Mouse (Mus musculus) heart, embryonic 14.5 days (tissue): ENCODE measurements at regions not wholly inside any gene's neighbourhood (a gene's known extent, or its start where the extent isn't known, plus 50 kb on each side); places are given as distances from the start of the nearest gene placed in this dataset.

ENCODE experiments used
- ATAC-seq: fragments of 200-750 bp; cut with Nextera tagmentation; 2 replicates; pipeline ENCODE4 v1.8.0; 2017; ENCODE audit warnings: low read depth, moderate TSS enrichment; ENCODE audit not compliant: insufficient number of reproducible peaks, insufficient read depth, low FRiP score
- H3K27ac ChIP-seq, 2 experiments: fragments of 200-500 bp in 1 of 2; fragments of 300-500 bp in 1 of 2; sonication (generic) in 1 of 2; replicated peaks in 1 of 2; 2 replicates each; pipeline ENCODE4 v1.5.1; 2012 to 2014; ENCODE audit warnings: low read depth in 2 of 2, low read length in 2 of 2, control low read depth in 1 of 2, mild to moderate bottlenecking in 1 of 2, mixed read lengths in 1 of 2; ENCODE audit not compliant: control insufficient read depth in 1 of 2, insufficient read depth in 1 of 2
- H3K27me3 ChIP-seq: fragments of 300-500 bp; sonication (generic); 2 replicates; pipeline ENCODE4 v1.6.1; 2014; ENCODE audit warnings: mild to moderate bottlenecking, low read length, control low read depth; ENCODE audit not compliant: control insufficient read depth, insufficient read depth
- H3K36me3 ChIP-seq: fragments of 300-500 bp; sonication (generic); 2 replicates; pipeline ENCODE4 v1.6.1; 2014; ENCODE audit warnings: mild to moderate bottlenecking, control low read depth, low read length, mixed read lengths; ENCODE audit not compliant: control insufficient read depth, insufficient read depth
- H3K4me1 ChIP-seq, 2 experiments: fragments of 200-500 bp in 1 of 2; fragments of 300-500 bp in 1 of 2; sonication (generic) in 1 of 2; 2 replicates each; pipeline ENCODE4 v1.6.1; 2012 to 2014; ENCODE audit warnings: low read length in 2 of 2, control low read depth in 1 of 2, mixed read lengths in 1 of 2; ENCODE audit not compliant: control insufficient read depth in 2 of 2, insufficient read depth in 2 of 2
- H3K4me2 ChIP-seq: fragments of 300-500 bp; sonication (generic); 2 replicates; pipeline ENCODE4 v1.6.1; 2014; ENCODE audit warnings: mild to moderate bottlenecking, low read length
- H3K4me3 ChIP-seq, 2 experiments: fragments of 200-500 bp in 1 of 2; fragments of 300-500 bp in 1 of 2; sonication (generic) in 1 of 2; 2 replicates each; pipeline ENCODE4 v1.5.1; 2012 to 2014; ENCODE audit warnings: low read length in 2 of 2, mild to moderate bottlenecking in 2 of 2, control low read depth in 1 of 2, low read depth in 1 of 2, moderate library complexity in 1 of 2; ENCODE audit not compliant: control insufficient read depth in 1 of 2, insufficient read depth in 1 of 2
- H3K9ac ChIP-seq: fragments of 300-500 bp; sonication (generic); 2 replicates; pipeline ENCODE4 v1.6.1; 2014; ENCODE audit warnings: mild to moderate bottlenecking, low read length
- H3K9me3 ChIP-seq: fragments of 300-500 bp; sonication (generic); 2 replicates; pipeline ENCODE4 v1.6.1; 2016; ENCODE audit warnings: low read length, control low read depth; ENCODE audit not compliant: control insufficient read depth
- WGBS: fragments of 180-500 bp; shearing (Covaris S2); extraction: QIAGEN DNeasy Blood & Tissue Kit; methylation state at CpG from one replicate; pipeline ENCODE4 v1.1.7; 2014; 5-methylcytosine and 5-hydroxymethylcytosine counted together

GRCm38 (mm10) chr1:186572651-186573050, 133.1 kb downstream of the Tgfb2 start:
- no peak for ATAC-seq
- Histone ChIP-seq H3K4me3 (no peak overlapping the region), H3K27me3 (no peaks in the 10 kb centered on the region), H3K36me3 (no peaks in the 10 kb centered on the region), H3K9me3 (no peaks in the 10 kb centered on the region), H3K9ac (no peak overlapping the region), H3K4me1 (peaks cover 10 to 20% of the 10 kb centered on the region in 2 experiments; a peak in 3 of 4 replicates), H3K27ac (no peak overlapping the region), H3K4me2 (no peak overlapping the region)
- whole genome bisulfite sequencing, result 95% methylated on average over 8 of the region's 8 CpGs

DNA sequence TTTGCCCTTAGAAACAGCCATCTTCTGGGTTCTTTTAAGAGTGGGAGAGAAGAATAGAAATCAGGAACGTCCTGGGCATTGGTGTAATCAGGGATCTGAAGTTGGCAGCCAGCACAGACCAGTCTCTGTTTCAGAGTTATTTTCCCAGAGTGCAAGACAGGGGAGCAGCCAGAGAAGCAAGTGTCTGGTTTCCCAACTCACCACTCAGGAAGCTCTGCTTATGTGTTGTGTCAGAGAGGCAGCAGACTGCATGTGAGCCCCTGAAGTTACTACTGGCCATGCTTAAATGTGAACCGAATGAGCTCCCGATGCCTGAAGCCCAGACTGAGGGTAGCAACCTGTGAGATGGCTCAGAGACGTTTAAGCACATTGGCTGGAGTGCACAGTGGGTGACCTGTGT, 133.7 kb downstream of the Tgfb2 start:
- H3K27ac ChIP-seq, result no peak overlapping the region
- H3K9me3 ChIP-seq, result no peaks in the 10 kb centered on the region
- ATAC-seq, result no peak
- WGBS, result 54% methylated on average over 4 of the region's 4 CpGs
- no peak overlapping the region for H3K9ac ChIP-seq
- peaks cover 12 to 21% of the 10 kb centered on the region in 2 experiments for H3K4me1 ChIP-seq
- no peak overlapping the region for H3K4me2 ChIP-seq
- no peak overlapping the region for H3K4me3 ChIP-seq
- no peaks in the 10 kb centered on the region for H3K27me3 ChIP-seq
- H3K36me3 ChIP-seq, result no peaks in the 10 kb centered on the region

DNA sequence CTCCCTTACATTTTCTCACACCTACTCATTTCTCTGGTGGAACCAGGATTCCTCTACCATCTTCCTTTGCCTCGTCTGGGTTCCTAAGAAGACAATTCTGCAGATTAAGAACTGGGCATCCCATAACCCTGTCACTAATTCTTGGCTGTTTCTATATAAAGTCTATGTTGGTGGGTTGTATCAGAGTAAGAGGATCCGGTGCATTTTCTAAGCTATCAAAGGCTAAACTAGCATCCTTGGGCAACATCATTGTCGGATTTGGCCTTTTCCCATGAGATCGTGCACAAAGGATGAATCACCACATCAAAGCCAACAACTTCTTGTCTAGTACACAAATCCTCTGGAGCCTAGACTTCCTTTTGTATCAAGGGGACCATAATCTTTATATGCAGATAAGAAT, 137.3 kb downstream of the Tgfb2 start:
- ATAC-seq, result no peak
- Histone ChIP-seq H3K27me3 (no peaks in the 10 kb centered on the region), H3K9ac (no peak overlapping the region), H3K4me3 (no peak overlapping the region), H3K9me3 (no peaks in the 10 kb centered on the region), H3K4me2 (0 out of 2 replicates have a peak overlapping the region, but pooled peaks have one; percentile 9), H3K4me1 (peaks cover 12 to 27% of the 10 kb centered on the region in 2 experiments), H3K36me3 (no peaks in the 10 kb centered on the region), H3K27ac (peak overlapping the region; percentile 68 to 81)
- 80% methylated on average over 4 of the region's 4 CpGs for WGBS

GRCm38 (mm10) chr1:186568076-186568475, 137.7 kb downstream of the Tgfb2 start:
- Histone ChIP-seq H3K27me3 (no peaks in the 10 kb centered on the region), H3K4me1 (peaks cover 12 to 27% of the 10 kb centered on the region in 2 experiments), H3K27ac (peak overlapping the region; percentile 68 to 81), H3K9ac (no peak overlapping the region), H3K9me3 (no peaks in the 10 kb centered on the region), H3K4me3 (no peak overlapping the region), H3K4me2 (0 out of 2 replicates have a peak overlapping the region, but pooled peaks have one; percentile 9), H3K36me3 (no peaks in the 10 kb centered on the region)
- 9% methylated on average over 6 of the region's 6 CpGs for WGBS
- ATAC-seq, result peak; percentile 11; the same call in 1 of the 2 replicates

DNA sequence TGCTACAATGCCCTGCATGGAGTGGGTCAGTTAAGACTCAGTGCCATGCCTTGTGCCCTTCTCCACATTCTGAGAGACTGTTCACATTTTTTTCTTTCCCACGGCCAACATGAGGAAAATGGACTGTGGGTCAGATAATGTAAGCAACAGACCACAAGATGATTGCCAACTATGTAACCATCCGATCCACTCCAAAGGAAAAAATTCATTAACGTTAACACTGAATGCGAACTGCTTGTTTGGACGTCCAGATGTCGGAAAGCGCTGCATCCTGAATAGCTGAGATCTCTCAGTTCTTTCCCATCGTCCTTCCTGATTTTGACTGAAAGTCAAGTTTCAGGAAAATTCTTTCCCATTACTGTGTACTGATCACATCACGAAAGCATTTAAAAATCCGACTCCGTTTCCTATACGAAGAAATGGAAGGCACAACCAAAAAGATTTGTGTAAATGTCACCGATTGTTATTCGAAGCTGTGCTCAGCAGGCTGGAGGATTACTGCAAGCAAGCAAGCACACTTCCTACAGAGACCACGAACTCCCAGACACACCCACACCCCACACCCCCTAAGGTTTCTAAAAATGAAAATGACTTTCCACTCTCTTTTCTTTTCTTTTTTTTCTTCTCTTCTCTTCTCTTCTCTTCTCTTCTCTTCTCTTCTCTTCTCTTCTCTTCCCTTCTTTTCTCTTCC, 138.5 kb downstream of the Tgfb2 start:
- Histone ChIP-seq H3K27ac (peak overlapping the region; percentile 47 to 66), H3K4me3 (no peak overlapping the region)
- no peak for ATAC-seq

GRCm38 (mm10) chr1:186562027-186562426, 143.8 kb downstream of the Tgfb2 start:
- Histone ChIP-seq H3K27ac (no peak overlapping the region), H3K4me3 (no peak overlapping the region), H3K9me3 (no peaks in the 10 kb centered on the region), H3K27me3 (no peaks in the 10 kb centered on the region), H3K4me1 (peaks cover 4 to 12% of the 10 kb centered on the region in 2 experiments; a peak in 3 of 4 replicates), H3K4me2 (no peak overlapping the region), H3K36me3 (no peaks in the 10 kb centered on the region), H3K9ac (no peak overlapping the region)
- 83% methylated on average over 3 of the region's 3 CpGs for WGBS
- ATAC-seq, result no peak

More for the DNA sequence above, 138.5 kb downstream of the Tgfb2 start:
- Histone ChIP-seq H3K9me3 (no peaks in the 10 kb centered on the region), H3K9ac (0 out of 2 replicates have a peak overlapping the region, but pooled peaks have one; percentile 27), H3K4me1 (peaks cover 12 to 27% of the 10 kb centered on the region in 2 experiments), H3K36me3 (no peaks in the 10 kb centered on the region), H3K27me3 (no peaks in the 10 kb centered on the region), H3K4me2 (peak overlapping the region; percentile 46)
- 30% methylated on average over 15 of the region's 15 CpGs for WGBS

DNA sequence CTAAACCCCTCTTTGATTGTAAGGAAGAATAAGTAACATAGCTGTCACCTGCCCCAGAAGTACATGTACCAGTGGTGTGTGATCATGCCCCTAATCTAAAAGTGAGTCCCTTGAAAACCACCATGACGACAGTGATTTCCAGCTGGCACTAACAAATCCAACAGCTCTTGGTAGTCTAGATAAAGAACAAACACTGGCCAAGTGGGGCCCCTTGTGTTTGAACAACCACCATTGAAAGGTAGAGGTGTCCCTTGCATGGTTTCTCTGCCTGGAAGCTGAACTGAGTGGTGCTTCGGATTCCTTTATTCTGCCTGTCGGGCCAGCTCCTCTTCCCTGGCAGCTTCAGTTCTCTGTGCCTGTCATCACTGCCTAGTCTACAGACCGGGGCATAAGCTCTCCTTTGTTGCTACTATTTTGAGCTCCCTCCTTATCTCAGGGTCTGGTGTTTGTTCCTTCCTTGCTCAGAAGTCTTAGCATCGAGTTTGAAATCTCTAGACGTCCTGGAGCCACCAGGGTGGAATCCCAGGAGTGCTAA, 150.3 kb downstream of the Tgfb2 start:
- Histone ChIP-seq H3K9me3 (no peaks in the 10 kb centered on the region), H3K4me2 (peak overlapping the region; percentile 28)

More for the DNA sequence above, 150.3 kb downstream of the Tgfb2 start:
- under 1% methylated on average over 6 of the region's 6 CpGs for WGBS
- Histone ChIP-seq H3K27ac (peak overlapping the region; percentile 18 to 69; a peak in 3 of 4 replicates), H3K36me3 (no peaks in the 10 kb centered on the region), H3K4me3 (no peak overlapping the region), H3K9ac (0 out of 2 replicates have a peak overlapping the region, but pooled peaks have one; percentile 16), H3K4me1 (peaks cover 6 to 14% of the 10 kb centered on the region in 2 experiments; a peak in 3 of 4 replicates), H3K27me3 (peaks cover 4% of the 10 kb centered on the region; the same call in 1 of the 2 replicates)
- ATAC-seq, result peak; percentile 78
